Mouse (Mus musculus) liver, embryonic 13.5 days (tissue): Measurements from ENCODE around the gene Vamp1. TPM values are rescaled to one million over a fixed set of nuclear protein-coding genes. Genes with fewer than 3 reads are reported as not detected.
"Not testable (repeated sequence)": the region's sequence is repeated elsewhere in the genome, so short reads cannot be mapped to it uniquely, and the experiment has no call there.

Experiments used
- ATAC-seq: fragments of 200-750 bp; cut with Nextera tagmentation; 2 replicates; pipeline ENCODE4 v1.8.0; 2017; ENCODE audit warnings: low read depth, mild to moderate bottlenecking, moderate number of reproducible peaks, moderate library complexity
- DNase-seq: peaks from one replicate; pipeline ENCODE4 v3.0.0; 2022
- H3K27ac ChIP-seq: fragments of 300-500 bp; sonication (generic); 2 replicates; pipeline ENCODE4 v1.5.1; 2015; ENCODE audit warnings: moderate library complexity, mild to moderate bottlenecking, inconsistent platforms
- H3K27me3 ChIP-seq: fragments of 300-500 bp; sonication (generic); 2 replicates; pipeline ENCODE4 v1.6.1; 2015; ENCODE audit warnings: mild to moderate bottlenecking, inconsistent platforms
- H3K36me3 ChIP-seq: fragments of 300-500 bp; sonication (generic); 2 replicates; pipeline ENCODE4 v1.6.1; 2015; ENCODE audit warnings: mild to moderate bottlenecking, inconsistent platforms
- H3K4me1 ChIP-seq: fragments of 300-500 bp; sonication (generic); replicated peaks from 2 replicates; pipeline ENCODE4 v1.6.1; 2015; ENCODE audit warnings: inconsistent platforms
- H3K4me2 ChIP-seq: fragments of 300-500 bp; sonication (generic); 2 replicates; pipeline ENCODE4 v1.6.1; 2015; ENCODE audit warnings: inconsistent platforms, mild to moderate bottlenecking, moderate library complexity
- H3K4me3 ChIP-seq: fragments of 300-500 bp; sonication (generic); replicated peaks from 2 replicates; pipeline ENCODE4 v1.5.1; 2015; ENCODE audit warnings: mild to moderate bottlenecking, inconsistent platforms
- H3K9ac ChIP-seq: fragments of 300-500 bp; sonication (generic); 2 replicates; pipeline ENCODE4 v1.6.1; 2015; ENCODE audit warnings: mild to moderate bottlenecking, inconsistent platforms
- H3K9me3 ChIP-seq: fragments of 300-500 bp; sonication (generic); replicated peaks from 2 replicates; pipeline ENCODE4 v1.6.1; 2016; ENCODE audit warnings: inconsistent platforms
- WGBS: fragments of 180-500 bp; shearing (Covaris S2); methylation state at CpG from one replicate; pipeline ENCODE4 v1.1.7; 2015; ENCODE audit not compliant: insufficient replicate concordance; 5-methylcytosine and 5-hydroxymethylcytosine counted together
- polyA plus RNA-seq: library from polyadenylated mRNA; unstranded; fragments of >200 nt; fragmentation: Nextera tagmentation; extraction: Ambion mirVana; gene quantifications from 2 replicates; pipeline ENCODE4 v1.2.1, GENCODE M21; 2015

Gene Vamp1
- polyA plus RNA-seq, 1 experiment from 2014 or later: 1.6 TPM

DNA sequence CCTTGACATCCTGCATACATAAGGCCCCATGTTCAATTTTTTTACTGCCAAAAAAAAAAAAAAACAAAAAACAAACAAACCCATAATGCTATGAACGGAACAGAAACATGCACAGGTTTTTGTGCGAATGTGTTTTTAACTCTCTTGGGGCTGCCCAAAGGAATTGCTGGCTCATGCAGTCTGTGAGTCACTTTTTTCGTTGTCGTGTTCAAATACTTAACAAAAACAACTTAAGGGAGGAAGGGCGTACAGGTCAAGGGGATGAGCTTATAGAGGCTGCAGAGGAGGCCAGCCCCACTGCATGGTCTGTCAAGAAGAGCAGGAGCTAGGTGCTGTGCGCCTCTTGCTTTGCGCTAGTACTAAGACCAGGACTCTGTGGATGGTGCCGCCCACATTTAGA is 37.4 kb downstream of the Vamp1 start:
- WGBS: 83% methylated on average over 8 of the region's 8 CpGs
- no peak for DNase-seq
- Histone ChIP-seq H3K27ac (no peak overlapping the region), H3K4me2 (no peak overlapping the region), H3K27me3 (no peaks in the 10 kb centered on the region), H3K9ac (no peak overlapping the region), H3K36me3 (no peaks in the 10 kb centered on the region), H3K4me1 (no peaks in the 10 kb centered on the region), H3K4me3 (no peak overlapping the region), H3K9me3 (no peaks in the 10 kb centered on the region; the same call in 1 of the 2 replicates)
- no peak for ATAC-seq

DNA sequence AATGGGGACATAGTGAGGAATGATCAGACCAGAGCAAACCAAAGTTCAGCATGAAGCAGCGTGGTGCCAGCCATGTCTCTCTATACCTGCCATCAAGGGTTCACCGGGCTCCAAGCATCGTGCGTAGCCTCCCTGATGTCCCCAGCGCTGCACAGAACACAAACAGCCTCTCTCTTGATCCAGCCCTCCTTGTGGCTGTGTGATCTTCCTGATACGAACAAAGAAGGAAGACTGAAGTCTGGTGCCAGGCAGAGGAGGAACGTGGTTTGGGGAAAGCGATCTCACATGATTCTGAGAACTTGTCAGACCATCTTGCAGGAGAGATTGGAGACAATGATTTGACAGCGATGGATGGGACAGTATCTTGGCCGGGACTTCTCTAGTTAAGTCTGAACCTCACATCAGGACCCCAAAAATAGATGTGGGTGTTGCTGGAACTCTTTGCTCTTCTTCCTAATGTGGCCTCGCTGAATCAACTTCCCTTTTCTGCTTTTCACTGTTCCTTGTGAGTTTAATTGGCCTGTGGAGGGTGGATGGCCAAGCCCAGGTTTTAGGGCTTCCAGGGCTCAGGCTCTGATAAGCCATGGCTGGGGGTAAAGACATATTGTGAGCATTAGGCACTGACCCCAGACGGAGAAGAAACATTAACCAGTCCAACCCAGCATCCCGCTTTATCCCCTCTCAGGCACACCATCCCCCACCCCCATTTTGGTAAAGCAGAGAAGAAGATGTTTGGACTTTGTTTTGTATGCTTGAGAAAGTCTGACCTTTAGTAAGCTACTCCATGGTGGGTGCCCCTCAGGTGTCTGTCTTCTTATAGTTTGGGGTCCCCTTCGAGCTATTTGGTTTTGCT is 38.7 kb downstream of the Vamp1 start:
- H3K9ac ChIP-seq: no peak overlapping the region
- H3K27me3 ChIP-seq: no peaks in the 10 kb centered on the region
- H3K4me3 ChIP-seq: no peak overlapping the region
- H3K4me2 ChIP-seq: no peak overlapping the region
- H3K9me3 ChIP-seq: no peaks in the 10 kb centered on the region; the same call in 1 of the 2 replicates
- ATAC-seq (no peak), DNase-seq (no peak)
- no peak overlapping the region for H3K27ac ChIP-seq
- no peaks in the 10 kb centered on the region for H3K4me1 ChIP-seq
- 33% methylated on average over 14 of the region's 14 CpGs for WGBS
- no peaks in the 10 kb centered on the region for H3K36me3 ChIP-seq

GRCm38 (mm10) chr6:125255516-125256044 is 40.2 kb downstream of the Vamp1 start:
- DNase-seq (no peak), ATAC-seq (no peak)
- H3K4me3 ChIP-seq: no peak overlapping the region
- WGBS: 71% methylated on average over 7 of the region's 7 CpGs
- H3K27ac ChIP-seq: no peak overlapping the region
- no peaks in the 10 kb centered on the region for H3K36me3 ChIP-seq
- H3K9ac ChIP-seq: no peak overlapping the region
- H3K4me2 ChIP-seq: no peak overlapping the region
- H3K4me1 ChIP-seq: no peaks in the 10 kb centered on the region
- no peaks in the 10 kb centered on the region; the same call in 1 of the 2 replicates for H3K9me3 ChIP-seq
- no peaks in the 10 kb centered on the region for H3K27me3 ChIP-seq

GRCm38 (mm10) chr6:125256222-125256966 is 41.0 kb downstream of the Vamp1 start:
- no peak overlapping the region for H3K27ac ChIP-seq
- no peak for ATAC-seq
- 60% methylated on average over 8 of the region's 8 CpGs for WGBS

GRCm38 (mm10) chr6:125260006-125260555 is 44.7 kb downstream of the Vamp1 start:
- no peaks in the 10 kb centered on the region for H3K4me1 ChIP-seq
- no peaks in the 10 kb centered on the region for H3K36me3 ChIP-seq
- WGBS: 64% methylated on average over 10 of the region's 10 CpGs
- no peaks in the 10 kb centered on the region for H3K9me3 ChIP-seq
- DNase-seq: no peak
- no peaks in the 10 kb centered on the region for H3K27me3 ChIP-seq
- ATAC-seq: no peak
- no peak overlapping the region for H3K27ac ChIP-seq
- H3K4me3 ChIP-seq: no peak overlapping the region
- no peak overlapping the region for H3K4me2 ChIP-seq
- H3K9ac ChIP-seq: no peak overlapping the region

More at GRCm38 (mm10) chr6:125256222-125256966, 41.0 kb downstream of the Vamp1 start:
- H3K9me3 ChIP-seq: no peaks in the 10 kb centered on the region; the same call in 1 of the 2 replicates
- no peak overlapping the region for H3K9ac ChIP-seq
- no peak overlapping the region for H3K4me3 ChIP-seq
- H3K4me2 ChIP-seq: no peak overlapping the region
- H3K36me3 ChIP-seq: no peaks in the 10 kb centered on the region
- no peaks in the 10 kb centered on the region for H3K4me1 ChIP-seq
- H3K27me3 ChIP-seq: no peaks in the 10 kb centered on the region
- DNase-seq: no peak

DNA sequence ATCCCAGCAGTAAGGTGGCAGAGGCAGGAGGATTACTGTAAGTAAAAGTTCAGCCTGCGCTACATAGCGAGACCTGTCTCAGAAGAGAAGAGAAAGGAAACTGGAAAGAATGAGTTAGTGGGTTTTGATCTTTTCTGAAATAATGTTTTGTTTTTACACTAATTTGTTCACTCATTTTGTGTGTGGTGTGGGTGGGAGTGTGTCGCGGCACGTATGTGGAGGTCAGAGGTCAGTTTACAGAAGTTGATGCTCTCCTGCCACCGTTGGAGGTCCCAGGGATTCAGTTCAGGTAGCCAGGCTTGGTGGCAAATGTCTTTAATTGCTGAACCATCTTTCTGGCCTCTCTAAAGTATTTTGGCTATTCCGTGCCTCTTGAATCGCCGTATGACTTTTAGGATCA is 48.9 kb downstream of the Vamp1 start:
- ATAC-seq: no peak
- H3K36me3 ChIP-seq: no peaks in the 10 kb centered on the region

GRCm38 (mm10) chr6:125265239-125265638 is 49.9 kb downstream of the Vamp1 start:
- Histone ChIP-seq H3K36me3 (no peaks in the 10 kb centered on the region), H3K4me3 (no peak overlapping the region), H3K4me1 (no peaks in the 10 kb centered on the region), H3K27ac (no peak overlapping the region), H3K9me3 (no peaks in the 10 kb centered on the region), H3K9ac (no peak overlapping the region), H3K27me3 (no peaks in the 10 kb centered on the region), H3K4me2 (no peak overlapping the region)
- DNase-seq: no peak
- WGBS: 40% methylated on average over 10 of the region's 10 CpGs
- ATAC-seq: no peak

More for the DNA sequence above, 48.9 kb downstream of the Vamp1 start:
- WGBS: 75% methylated on average over 9 of the region's 9 CpGs
- H3K4me1 ChIP-seq: no peaks in the 10 kb centered on the region
- H3K27ac ChIP-seq: no peak overlapping the region
- no peak overlapping the region for H3K4me3 ChIP-seq
- H3K4me2 ChIP-seq: no peak overlapping the region
- no peak overlapping the region for H3K9ac ChIP-seq
- H3K27me3 ChIP-seq: no peaks in the 10 kb centered on the region
- no peak for DNase-seq
- H3K9me3 ChIP-seq: no peaks in the 10 kb centered on the region

GRCm38 (mm10) chr6:125266091-125266490 is 50.7 kb downstream of the Vamp1 start:
- Histone ChIP-seq H3K4me2 (no peak overlapping the region), H3K27ac (no peak overlapping the region), H3K4me1 (peaks cover 4% of the 10 kb centered on the region), H3K9ac (no peak overlapping the region), H3K36me3 (no peaks in the 10 kb centered on the region), H3K27me3 (no peaks in the 10 kb centered on the region), H3K4me3 (no peak overlapping the region), H3K9me3 (no peaks in the 10 kb centered on the region)
- DNase-seq (no peak), ATAC-seq (no peak)
- 68% methylated on average over 13 of the region's 13 CpGs for WGBS

- WGBS: 60% methylated on average over 6 of the region's 6 CpGs
- H3K36me3 ChIP-seq, H3K9me3 ChIP-seq, H3K4me2 ChIP-seq, H3K4me3 ChIP-seq, DNase-seq, H3K27me3 ChIP-seq, ATAC-seq, H3K27ac ChIP-seq, H3K9ac ChIP-seq, H3K4me1 ChIP-seq: not testable (repeated sequence)
Observed at GRCm38 (mm10) chr6:125266600-125266999, 51.2 kb downstream of the Vamp1 start.

DNA sequence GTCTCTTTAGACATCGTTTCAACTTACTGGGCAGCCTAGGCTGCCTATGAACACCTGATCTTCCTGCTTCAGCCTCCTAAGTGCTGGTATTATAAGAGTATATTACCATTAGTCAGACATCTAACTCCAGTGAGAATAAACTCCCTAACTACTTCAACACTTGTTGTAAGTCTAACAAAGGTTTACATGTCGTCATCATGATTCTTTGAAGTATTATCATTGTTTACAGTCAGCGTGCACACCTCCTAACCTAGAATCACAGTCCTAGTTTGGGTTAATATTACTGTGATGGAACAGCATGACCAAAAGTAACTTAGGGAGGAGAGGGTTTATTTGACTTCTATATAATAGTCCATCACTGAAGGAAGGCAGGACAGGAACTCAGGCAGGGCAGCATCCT is 52.1 kb downstream of the Vamp1 start:
- H3K36me3 ChIP-seq: no peaks in the 10 kb centered on the region
- no peak overlapping the region for H3K27ac ChIP-seq
- H3K4me3 ChIP-seq: no peak overlapping the region
- no peak overlapping the region for H3K9ac ChIP-seq
- no peaks in the 10 kb centered on the region for H3K9me3 ChIP-seq
- peaks cover 14% of the 10 kb centered on the region for H3K4me1 ChIP-seq
- 65% methylated on average over 3 of the region's 3 CpGs for WGBS
- DNase-seq (no peak), ATAC-seq (no peak)
- H3K27me3 ChIP-seq: no peaks in the 10 kb centered on the region
- no peak overlapping the region for H3K4me2 ChIP-seq

DNA sequence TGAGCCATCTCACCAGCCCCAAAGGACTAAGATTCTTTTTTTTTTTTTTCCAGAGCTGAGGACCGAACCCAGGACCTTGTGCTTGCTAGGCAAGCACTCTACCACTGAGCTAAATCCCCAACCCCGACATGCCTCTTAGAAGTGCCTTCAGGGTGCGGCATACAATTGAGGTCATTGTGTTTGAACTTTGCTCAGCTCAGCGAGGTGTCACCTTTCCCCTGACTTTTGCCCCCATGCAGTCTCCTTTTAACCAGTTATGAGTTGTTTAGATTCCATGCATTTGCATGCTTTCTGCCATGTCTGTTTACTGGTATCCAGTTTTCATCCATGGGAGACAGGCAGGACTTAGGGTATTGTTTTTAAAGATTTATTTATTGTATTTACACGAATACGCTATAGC is 53.4 kb downstream of the Vamp1 start:
- WGBS: 54% methylated on average over 6 of the region's 6 CpGs
- no peaks in the 10 kb centered on the region for H3K27me3 ChIP-seq
- ATAC-seq (no peak), DNase-seq (no peak)
- H3K36me3 ChIP-seq: no peaks in the 10 kb centered on the region
- no peak overlapping the region for H3K27ac ChIP-seq
- no peaks in the 10 kb centered on the region for H3K9me3 ChIP-seq
- no peak overlapping the region for H3K4me3 ChIP-seq
- H3K4me1 ChIP-seq: peaks cover 14% of the 10 kb centered on the region
- no peak overlapping the region for H3K4me2 ChIP-seq
- H3K9ac ChIP-seq: no peak overlapping the region
